Mouse (Mus musculus) lung, postnatal 36 days (tissue): ENCODE measurements at regions not wholly inside any gene's neighbourhood (a gene's known extent, or its start where the extent isn't known, plus 50 kb on each side); places are given as distances from the start of the nearest gene placed in this dataset.

Experiments used
- DNase-seq: peaks from one replicate; pipeline ENCODE4 v3.0.0; 2022; ENCODE audit warnings: mixed read lengths

DNA sequence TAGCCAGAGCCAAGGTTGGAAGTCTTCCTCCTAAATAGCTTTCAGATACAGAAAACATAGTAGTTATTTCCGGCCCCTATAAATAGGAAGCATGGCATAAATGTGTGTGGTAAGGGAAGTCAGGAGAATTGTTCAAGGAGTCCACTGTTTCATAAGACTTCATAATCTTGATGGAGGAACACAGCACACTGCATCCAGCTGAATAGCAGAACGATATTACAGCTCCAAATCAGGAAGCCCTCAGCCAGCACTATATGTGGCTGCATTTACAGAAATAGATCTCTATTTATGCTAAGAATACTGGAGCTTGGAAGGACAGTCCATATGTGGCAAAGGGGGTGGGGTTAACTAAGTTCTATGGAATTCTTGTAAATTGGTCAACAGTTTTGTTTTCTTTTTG, 371.1 kb downstream of the Elavl2 start:
- DNase-seq, result no peak

GRCm38 (mm10) chr4:91028013-91028626, 372.5 kb downstream of the Elavl2 start:
- no peak for DNase-seq

DNA sequence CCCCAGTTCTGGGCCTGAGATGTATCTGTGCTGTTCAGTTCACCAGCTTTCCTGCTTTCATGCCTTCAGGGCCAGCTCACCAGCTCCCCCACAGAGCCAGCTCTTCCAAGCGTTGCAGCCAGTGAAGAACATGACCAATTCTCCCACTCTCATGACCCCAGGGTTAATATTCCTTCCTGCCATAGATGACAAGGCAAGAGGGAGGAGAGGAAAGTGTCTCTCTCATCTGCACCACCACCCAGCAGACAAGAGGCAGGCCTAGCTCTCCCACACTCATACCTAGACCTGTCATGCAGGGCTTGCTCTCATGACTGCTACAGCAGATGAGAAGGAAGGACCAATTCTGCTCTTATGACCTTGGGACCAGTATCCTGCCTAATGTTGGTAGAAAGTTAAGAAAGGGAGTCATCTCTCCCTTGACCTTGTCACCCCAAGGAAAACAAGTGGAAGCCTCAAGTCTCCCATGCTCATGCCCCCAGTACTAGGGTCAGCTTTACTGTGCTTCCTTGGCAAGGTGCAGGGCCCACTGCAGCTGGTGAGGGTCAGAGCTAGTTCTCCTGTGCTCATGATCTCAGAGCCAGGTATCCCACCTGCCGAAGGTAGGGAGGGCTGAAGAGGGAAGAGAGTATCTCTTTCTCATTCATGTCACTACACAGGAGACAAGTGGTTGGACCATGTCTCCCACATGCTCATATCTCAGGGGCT, 404.0 kb downstream of the Elavl2 start:
- DNase-seq, result no peak

DNA sequence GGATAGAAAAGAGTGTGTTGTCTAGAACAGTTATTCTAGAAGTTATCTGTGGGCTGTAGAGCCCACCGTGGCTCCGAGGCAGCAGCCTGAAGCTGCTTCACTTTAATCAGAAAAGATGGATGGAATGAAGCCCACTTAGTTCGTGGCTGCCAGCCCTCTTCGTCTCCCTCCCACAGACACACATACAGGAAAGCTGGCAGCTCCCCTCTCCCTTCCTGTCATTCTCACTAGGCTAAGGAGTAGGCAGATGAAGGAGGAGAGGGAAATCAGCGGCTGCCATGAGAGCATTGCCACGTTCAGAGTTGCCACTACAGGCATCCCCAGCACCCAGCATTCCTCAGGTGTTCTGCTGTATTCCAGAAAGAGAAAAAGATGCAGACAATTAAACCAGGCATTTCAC, 435.9 kb downstream of the Elavl2 start:
- DNase-seq, result no peak

GRCm38 (mm10) chr4:90943687-90944385, 456.7 kb downstream of the Elavl2 start:
- no peak for DNase-seq

DNA sequence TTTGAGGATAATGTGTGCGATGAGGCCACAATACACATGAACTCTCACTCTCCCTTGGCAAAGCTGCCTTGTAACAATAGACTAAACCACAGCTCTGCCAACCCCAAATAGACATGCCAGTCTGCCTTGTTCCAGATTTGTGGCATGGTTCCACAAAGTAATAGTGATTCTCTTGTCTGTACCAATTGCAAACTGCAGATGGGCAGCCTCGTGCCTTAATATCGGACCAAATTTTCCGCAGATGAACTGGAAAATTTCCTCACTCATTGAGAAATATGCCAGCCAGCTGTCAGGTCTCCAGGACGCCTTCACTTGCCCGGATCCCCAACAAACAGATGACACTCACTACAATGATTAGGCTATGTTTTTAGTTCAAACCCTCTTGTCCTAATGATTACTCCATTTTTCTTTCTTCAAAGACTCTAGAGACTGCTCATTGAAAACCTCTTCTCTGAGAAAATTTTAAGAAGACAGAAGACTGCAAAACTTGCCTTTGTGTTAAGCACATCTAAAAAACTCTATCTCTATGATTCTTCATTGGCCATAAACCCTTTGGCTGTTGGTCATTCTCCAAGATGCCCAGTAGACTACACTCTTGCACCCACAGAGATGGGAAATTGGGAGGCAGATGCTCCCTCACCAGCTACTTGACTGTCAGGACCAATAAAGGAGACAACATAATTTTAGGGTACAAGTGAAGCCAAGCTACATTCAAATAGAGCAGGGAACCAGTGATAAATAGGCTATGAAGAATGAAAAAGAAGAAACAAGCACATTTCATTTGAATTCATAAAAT, 483.1 kb downstream of the Elavl2 start:
- no peak for DNase-seq

GRCm38 (mm10) chr4:90906311-90906710, 494.3 kb downstream of the Elavl2 start:
- no peak for DNase-seq

DNA sequence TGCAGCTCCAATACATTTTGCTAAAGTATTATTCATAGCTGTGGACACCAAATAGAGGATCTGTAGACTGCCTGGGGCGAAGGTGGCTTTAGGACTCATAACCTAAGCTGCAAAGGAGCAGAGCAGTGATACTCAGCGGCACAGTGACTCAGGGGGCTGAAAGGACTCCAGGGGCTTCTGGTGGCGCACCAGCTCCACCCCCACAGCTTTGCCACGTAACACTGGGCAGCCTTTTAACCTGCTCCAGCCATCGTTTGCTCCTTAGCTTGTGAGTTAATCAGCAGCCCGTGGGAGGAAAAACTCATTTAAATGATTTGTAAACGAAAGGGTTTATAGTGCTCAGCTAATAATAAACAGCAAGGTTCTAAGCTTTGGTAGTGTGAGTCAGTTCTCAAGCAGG, 532.4 kb downstream of the Elavl2 start:
- no peak for DNase-seq

DNA sequence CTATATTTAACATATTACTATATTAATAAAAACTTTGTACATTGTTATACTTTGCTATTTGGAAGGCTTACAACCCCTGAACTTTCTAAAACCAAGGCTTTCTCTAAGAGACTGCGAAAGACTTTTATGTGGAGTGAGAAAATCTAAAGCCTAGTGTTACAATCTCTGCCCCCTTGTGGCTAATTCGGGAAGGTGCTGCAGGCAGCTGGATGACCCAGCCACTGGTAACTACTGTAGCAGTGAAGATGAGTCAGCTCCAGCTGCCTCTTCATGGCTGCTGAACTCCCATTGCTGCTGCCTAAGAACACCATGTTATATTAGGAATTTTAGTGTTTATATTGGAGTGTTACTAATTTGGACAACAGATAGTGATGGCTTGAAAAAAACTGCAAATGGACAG, 539.7 kb downstream of the Elavl2 start:
- no peak for DNase-seq

DNA sequence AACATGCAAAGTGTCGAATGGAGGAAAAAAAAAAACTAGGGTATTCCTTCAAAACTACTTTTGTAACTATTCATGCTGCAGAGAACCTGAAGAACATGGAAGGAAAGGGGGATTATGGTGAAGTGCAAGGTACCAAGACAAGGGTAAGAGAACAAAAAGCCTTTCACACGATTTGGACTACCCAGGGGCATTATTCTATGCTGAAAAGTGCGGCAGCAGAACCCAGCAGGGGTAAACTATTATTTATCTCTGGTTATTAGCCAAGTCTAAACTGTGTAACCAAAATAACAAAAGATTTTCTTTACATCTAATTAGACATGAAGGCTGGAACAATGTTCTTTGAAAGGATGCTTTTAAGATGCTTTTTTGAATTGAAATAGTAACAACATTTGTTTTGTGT, 560.8 kb downstream of the Elavl2 start:
- no peak for DNase-seq

- no peak for DNase-seq
Measured at GRCm38 (mm10) chr4:90799078-90799477, 580.5 kb downstream of the Zfp352 start.

DNA sequence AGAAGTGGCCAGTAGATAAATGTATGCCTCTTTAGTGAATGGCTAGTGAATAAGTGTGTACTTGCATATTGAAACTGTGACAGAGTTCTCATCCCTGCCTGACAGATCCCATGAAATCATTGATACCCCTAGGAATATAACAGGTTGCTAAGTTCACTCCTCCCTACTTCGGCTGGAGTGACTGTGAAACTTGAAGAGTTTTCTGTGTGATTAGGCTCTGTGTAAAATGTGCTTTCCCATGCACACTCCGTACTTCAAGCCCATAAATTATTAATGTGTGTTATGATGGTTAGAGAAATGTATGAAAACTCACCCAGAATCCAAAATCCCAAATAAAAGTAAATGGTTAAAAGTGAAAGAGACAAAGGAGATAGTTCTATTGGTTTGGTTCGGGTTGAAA, 580.0 kb downstream of the Zfp352 start:
- no peak for DNase-seq

DNA sequence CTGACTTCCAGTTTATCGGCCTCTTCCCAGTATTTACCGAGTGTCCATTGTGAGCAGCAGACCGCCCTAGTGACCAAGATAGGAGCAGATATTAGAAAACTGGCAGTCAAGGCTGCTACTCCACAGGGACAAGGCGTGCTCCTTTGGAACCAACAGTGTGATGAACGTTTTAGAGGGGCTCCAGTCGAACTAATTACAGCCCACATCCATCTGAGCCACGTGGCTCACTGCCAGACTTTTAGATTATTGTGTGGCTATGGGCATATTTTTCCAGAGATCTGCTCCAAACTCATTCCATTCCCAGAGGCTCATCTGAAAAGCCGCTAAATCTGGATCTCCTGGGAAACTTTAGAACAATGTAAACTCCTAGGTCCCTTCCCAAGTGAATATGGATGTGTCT, 578.9 kb downstream of the Zfp352 start:
- DNase-seq, result no peak
